22 mouse cellular contexts compared by ENCODE assay signal in genomic region chr13:51468697-51469250, GRCm38 (mm10).
DNase-seq lines count a peak whose midpoint lies in the region; ATAC-seq and TF ChIP-seq lines count a peak whose summit lies in the region.
"Had no signal": no experiment of that assay in that cellular context is flagged by ENCODE, and none has a peak within 500 bp of the region (broad histone marks: within the 10 kb centered on the region; RNA-seq: fewer than 3 reads in every experiment).

No protein-coding gene starts in this region.

- peak overlapping the region; percentile 6; the same call in 1 of the 2 replicates for H3K4me2 ChIP-seq in lung, embryonic 15.5 days
- H3K4me2 ChIP-seq: forebrain, embryonic 15.5 days; liver, embryonic 15.5 days had no signal

- DNase-seq in lung, adult 18-20 months = no peak
- DNase-seq in testis, postnatal 14 days (ENCODE audit: low spot score) = no peak
- peak; percentile 26 for DNase-seq in brain, embryonic 14.5 days (ENCODE audit: low read depth)
- no peak for DNase-seq in layer of hippocampus, postnatal 14 days (ENCODE audit: low spot score in 2 of 2)
- DNase-seq in cerebellum, adult 9-11 months = no peak
- DNase-seq: adrenal gland, postnatal 36 days; cerebellum, adult 11 months; cerebellum, postnatal 10 days; kidney, adult 11 months; kidney, postnatal 4 days; layer of hippocampus, adult 9-11 months; liver; right cerebral cortex, postnatal 14 days; spleen, adult 18-20 months had no signal

- no peaks in the 10 kb centered on the region for H3K9me3 ChIP-seq in lung, embryonic 15.5 days
- H3K9me3 ChIP-seq: forebrain, embryonic 15.5 days; heart, embryonic 10.5 days; limb, embryonic 10.5 days; liver, embryonic 15.5 days; midbrain, embryonic 10.5 days had no signal

- H3K4me3 ChIP-seq in lung, embryonic 15.5 days = no peak overlapping the region
- H3K4me3 ChIP-seq in testis, adult 2 months (ENCODE audit: control insufficient read depth, low read depth, low read length) = peak overlapping the region; percentile 17; the same call in 1 of the 2 replicates
- H3K4me3 ChIP-seq: forebrain, embryonic 15.5 days; heart, embryonic 10.5 days; limb, embryonic 10.5 days; liver, embryonic 15.5 days; midbrain, embryonic 10.5 days had no signal

- no peaks in the 10 kb centered on the region for H3K4me1 ChIP-seq in lung, embryonic 15.5 days
- H3K4me1 ChIP-seq in testis, adult 2 months (ENCODE audit: control insufficient read depth, insufficient read depth, low read length) = no peaks in the 10 kb centered on the region; the same call in 1 of the 2 replicates
- H3K4me1 ChIP-seq: forebrain, embryonic 15.5 days; heart, embryonic 10.5 days; liver, embryonic 15.5 days; midbrain, embryonic 10.5 days had no signal

- no peaks in the 10 kb centered on the region for H3K27me3 ChIP-seq in lung, embryonic 15.5 days
- H3K27me3 ChIP-seq in testis, adult 2 months (ENCODE audit: control insufficient read depth, insufficient read depth, low read length) = no peaks in the 10 kb centered on the region
- H3K27me3 ChIP-seq: forebrain, embryonic 15.5 days; liver, embryonic 15.5 days had no signal

- H3K27ac ChIP-seq in lung, embryonic 15.5 days = no peak overlapping the region
- H3K27ac ChIP-seq in testis, adult 2 months (ENCODE audit: control insufficient read depth, insufficient read depth, low read depth, low read length) = no peak overlapping the region
- H3K27ac ChIP-seq: forebrain, embryonic 15.5 days; heart, embryonic 10.5 days; limb, embryonic 10.5 days; liver, embryonic 15.5 days; macrophage; midbrain, embryonic 10.5 days had no signal

- H3K9ac ChIP-seq in lung, embryonic 15.5 days = no peak overlapping the region
- H3K9ac ChIP-seq: forebrain, embryonic 15.5 days; liver, embryonic 15.5 days had no signal

- WGBS in lung, embryonic 15.5 days = 63% methylated on average over 17 of the region's 17 CpGs

- no peak for TF ChIP-seq CTCF in testis, adult 2 months (IDR thresholded peaks at IDR 0.05; ENCODE audit: control insufficient read depth, insufficient read depth, insufficient replicate concordance, low read depth, low read length)
- no peak for TF ChIP-seq CTCF in brain, embryonic 14.5 days (IDR thresholded peaks at IDR 0.05; ENCODE audit: borderline replicate concordance, extremely low read depth, insufficient read depth, insufficient read length)

- ATAC-seq in lung, embryonic 15.5 days (ENCODE audit: borderline replicate concordance, extremely low read depth, low FRiP score, low TSS enrichment) = no peak
- ATAC-seq: forebrain, embryonic 15.5 days had no signal

- no peak for TF ChIP-seq POLR2A in testis, adult 2 months (IDR thresholded peaks at IDR 0.05; ENCODE audit: control insufficient read depth, low read depth, low read length)
- no peak for TF ChIP-seq POLR2A in brain, embryonic 14.5 days (IDR thresholded peaks at IDR 0.05; ENCODE audit: borderline replicate concordance, extremely low read depth, insufficient read depth, insufficient read length, poor library complexity, severe bottlenecking)

- H3K36me3 ChIP-seq in lung, embryonic 15.5 days = no peaks in the 10 kb centered on the region
- H3K36me3 ChIP-seq in testis, adult 2 months (ENCODE audit: control insufficient read depth, insufficient read depth, low read length) = no peaks in the 10 kb centered on the region
- H3K36me3 ChIP-seq: forebrain, embryonic 15.5 days; heart, embryonic 10.5 days; limb, embryonic 10.5 days; liver, embryonic 15.5 days; midbrain, embryonic 10.5 days had no signal
